Mouse (Mus musculus) limb, embryonic 14.5 days (tissue): ENCODE measurements around the gene Olfr313. TPM values are rescaled to one million over a fixed set of nuclear protein-coding genes. Genes with fewer than 3 reads are reported as not detected.

Experiments
- ATAC-seq: fragments of 200-750 bp; cut with Nextera tagmentation; 2 replicates; pipeline ENCODE4 v1.8.0; 2017; ENCODE audit warnings: low read depth, moderate number of reproducible peaks, moderate TSS enrichment; ENCODE audit not compliant: low FRiP score
- DNase-seq: peaks from one replicate; pipeline ENCODE4 v3.0.0-alpha.2; 2015; ENCODE audit warnings: low spot score
- H3K27ac ChIP-seq: fragments of 300-500 bp; sonication (generic); replicated peaks from 2 replicates; pipeline ENCODE4 v1.5.1; 2014; ENCODE audit warnings: low read depth, mild to moderate bottlenecking, low read length, moderate library complexity, mixed read lengths
- H3K27me3 ChIP-seq: fragments of 300-500 bp; sonication (generic); 2 replicates; pipeline ENCODE4 v1.6.1; 2014; ENCODE audit warnings: low read length, mixed read lengths; ENCODE audit not compliant: control insufficient read depth, insufficient read depth
- H3K36me3 ChIP-seq: fragments of 300-500 bp; sonication (generic); 2 replicates; pipeline ENCODE4 v1.6.1; 2014; ENCODE audit warnings: mild to moderate bottlenecking, low read length, moderate library complexity, mixed read lengths; ENCODE audit not compliant: control insufficient read depth, insufficient read depth
- H3K4me1 ChIP-seq: fragments of 300-500 bp; sonication (generic); 2 replicates; pipeline ENCODE4 v1.6.1; 2014; ENCODE audit warnings: antibody characterized with exemption, low read length, mixed read lengths; ENCODE audit not compliant: control insufficient read depth, insufficient read depth
- H3K4me2 ChIP-seq: fragments of 300-500 bp; sonication (generic); replicated peaks from 2 replicates; pipeline ENCODE4 v1.6.1; 2014; ENCODE audit warnings: low read depth, mild to moderate bottlenecking, low read length, moderate library complexity; ENCODE audit not compliant: severe bottlenecking
- H3K4me3 ChIP-seq: fragments of 300-500 bp; sonication (generic); replicated peaks from 2 replicates; pipeline ENCODE4 v1.5.1; 2014; ENCODE audit warnings: low read length
- H3K9ac ChIP-seq: fragments of 300-500 bp; sonication (generic); 2 replicates; pipeline ENCODE4 v1.6.1; 2014; ENCODE audit warnings: mild to moderate bottlenecking, low read depth, low read length, moderate library complexity; ENCODE audit not compliant: severe bottlenecking
- H3K9me3 ChIP-seq: fragments of 300-500 bp; sonication (generic); 2 replicates; pipeline ENCODE4 v1.6.1; 2016; ENCODE audit warnings: low read length; ENCODE audit not compliant: control insufficient read depth
- POLR2A ChIP-seq: fragments of 200-500 bp; IDR thresholded peaks from 2 replicates; pipeline ENCODE4 v1.8.0; 2012; ENCODE audit warnings: inconsistent platforms, mild to moderate bottlenecking, moderate library complexity, borderline replicate concordance; ENCODE audit not compliant: insufficient read depth, insufficient read length; ENCODE audit errors: extremely low read depth
- WGBS: fragments of 180-500 bp; shearing (Covaris S2); extraction: QIAGEN DNeasy Blood & Tissue Kit; methylation state at CpG from one replicate; pipeline ENCODE4 v1.1.7; 2014; 5-methylcytosine and 5-hydroxymethylcytosine counted together
- polyA plus RNA-seq, 2 experiments: library from polyadenylated mRNA; depleted of rRNA in 1 of 2; stranded (reverse) in 1 of 2; unstranded in 1 of 2; fragments of >200 nt; fragmentation: Nextera tagmentation in 1 of 2; extraction: Ambion mirVana in 1 of 2; gene quantifications; 2 replicates each; pipeline versions ENCODE4 v1.2.1 to v1.2.3; 2012 to 2014

Gene Olfr313
- polyA plus RNA-seq, 2 experiments, result not detected

DNA sequence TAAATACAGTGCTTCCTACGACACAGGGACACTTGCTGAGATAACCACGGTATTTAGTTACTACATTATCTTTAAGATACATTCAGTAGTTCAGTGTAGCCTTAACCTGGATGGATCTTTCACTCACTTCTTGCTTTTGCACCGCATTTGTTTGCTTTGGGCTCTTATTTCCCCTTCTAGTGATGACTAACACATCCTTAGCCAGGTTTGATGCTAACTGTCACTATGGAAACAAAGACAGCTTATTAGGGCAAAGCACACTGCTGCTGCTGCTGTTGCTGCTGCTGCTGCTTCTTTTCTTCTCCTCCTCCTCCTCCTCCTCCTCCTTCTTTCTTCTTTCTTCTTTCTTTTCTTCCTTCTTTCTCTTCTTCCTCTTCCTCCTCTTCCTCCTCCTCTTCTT is 25.3 kb upstream of the Olfr313 start:
- WGBS, result 30% methylated on average over 3 of the region's 3 CpGs
- no peak for DNase-seq
- ATAC-seq, result no peak
- H3K27me3 ChIP-seq, result no peaks in the 10 kb centered on the region
- no peak overlapping the region for H3K4me3 ChIP-seq
- no peak for TF ChIP-seq POLR2A
- H3K36me3 ChIP-seq, result no peaks in the 10 kb centered on the region
- no peaks in the 10 kb centered on the region for H3K4me1 ChIP-seq
- H3K27ac ChIP-seq, result no peak overlapping the region
- no peak overlapping the region for H3K4me2 ChIP-seq
- H3K9ac ChIP-seq, result no peak overlapping the region
- H3K9me3 ChIP-seq, result no peaks in the 10 kb centered on the region

DNA sequence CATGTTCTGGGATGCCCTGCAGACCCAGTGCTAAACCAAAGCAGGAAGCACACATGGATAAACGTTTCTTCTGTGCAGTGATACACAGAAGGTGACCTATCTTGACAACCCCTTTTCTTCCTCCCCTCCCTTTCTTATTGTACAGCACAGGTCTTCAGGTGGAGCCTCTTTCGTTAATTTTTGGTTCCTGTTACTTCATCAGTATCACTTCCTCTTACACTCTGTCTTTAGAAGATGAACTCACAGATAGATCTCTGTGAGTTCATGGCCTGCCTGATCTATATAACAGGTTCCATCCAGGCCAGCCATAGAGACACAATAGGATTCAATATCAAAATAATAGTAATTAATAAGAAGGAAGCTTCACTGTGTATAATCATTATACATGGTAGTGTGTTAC is 24.7 kb upstream of the Olfr313 start:
- H3K4me3 ChIP-seq, result no peak overlapping the region
- H3K36me3 ChIP-seq, result no peaks in the 10 kb centered on the region
- H3K27me3 ChIP-seq, result no peaks in the 10 kb centered on the region
- H3K9me3 ChIP-seq, result no peaks in the 10 kb centered on the region
- H3K27ac ChIP-seq, result no peak overlapping the region
- no peak for ATAC-seq
- H3K9ac ChIP-seq, result no peak overlapping the region
- DNase-seq, result no peak
- WGBS, result 42% methylated on average over 2 of the region's 2 CpGs
- H3K4me1 ChIP-seq, result no peaks in the 10 kb centered on the region
- H3K4me2 ChIP-seq, result no peak overlapping the region
- TF ChIP-seq POLR2A, result no peak

DNA sequence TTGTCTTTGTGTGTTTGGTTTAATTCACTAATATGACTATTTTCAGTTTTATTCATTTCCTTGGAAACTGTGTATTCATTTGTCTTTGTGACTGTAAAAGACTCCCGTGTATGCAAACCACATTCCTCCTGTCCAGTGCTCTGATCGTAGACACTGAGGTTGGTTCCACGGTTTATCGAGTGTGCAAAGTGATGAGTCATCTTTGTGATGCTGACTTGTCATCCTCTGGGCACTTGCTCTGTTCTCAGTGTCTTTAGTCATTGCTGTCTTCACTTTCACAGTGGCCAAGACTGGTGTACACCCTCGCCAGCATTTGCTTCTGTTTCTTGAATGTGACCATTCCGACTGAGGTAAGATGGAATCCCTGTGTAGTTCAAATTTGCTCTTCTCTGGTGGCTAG is 24.2 kb upstream of the Olfr313 start:
- no peak for TF ChIP-seq POLR2A
- no peak overlapping the region for H3K4me2 ChIP-seq
- no peak overlapping the region for H3K4me3 ChIP-seq
- H3K27ac ChIP-seq, result no peak overlapping the region
- no peak for ATAC-seq
- WGBS, result 80% methylated on average over 6 of the region's 6 CpGs
- H3K27me3 ChIP-seq, result no peaks in the 10 kb centered on the region
- no peak for DNase-seq
- H3K9ac ChIP-seq, result no peak overlapping the region
- no peaks in the 10 kb centered on the region for H3K36me3 ChIP-seq
- H3K9me3 ChIP-seq, result no peaks in the 10 kb centered on the region
- no peaks in the 10 kb centered on the region for H3K4me1 ChIP-seq

DNA sequence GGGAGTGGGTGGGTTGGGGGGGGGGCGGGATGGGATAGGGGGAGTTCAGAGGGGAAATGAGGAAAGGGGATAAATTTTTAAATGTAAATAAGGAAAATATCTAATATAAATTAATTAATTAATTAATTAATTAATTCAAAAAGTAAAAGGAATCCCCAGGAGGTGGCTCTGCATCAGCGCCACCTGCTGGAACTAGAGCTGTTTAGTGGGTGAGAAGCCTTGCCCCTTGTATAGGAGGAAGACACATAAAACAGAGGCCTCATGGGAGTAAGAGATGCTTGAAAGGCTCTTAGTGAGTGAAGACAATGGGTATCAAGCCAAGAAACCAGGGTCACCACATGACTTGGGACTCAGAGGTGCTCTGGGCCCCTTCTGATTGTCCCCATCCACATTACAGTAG is 18.9 kb upstream of the Olfr313 start:
- Histone ChIP-seq H3K9me3 (no peaks in the 10 kb centered on the region), H3K4me3 (no peak overlapping the region), H3K9ac (no peak overlapping the region), H3K27ac (no peak overlapping the region), H3K27me3 (no peaks in the 10 kb centered on the region), H3K36me3 (no peaks in the 10 kb centered on the region), H3K4me1 (no peaks in the 10 kb centered on the region), H3K4me2 (no peak overlapping the region)
- ATAC-seq, result no peak
- WGBS, result 91% methylated on average over 2 of the region's 2 CpGs
- no peak for TF ChIP-seq POLR2A
- DNase-seq, result no peak

DNA sequence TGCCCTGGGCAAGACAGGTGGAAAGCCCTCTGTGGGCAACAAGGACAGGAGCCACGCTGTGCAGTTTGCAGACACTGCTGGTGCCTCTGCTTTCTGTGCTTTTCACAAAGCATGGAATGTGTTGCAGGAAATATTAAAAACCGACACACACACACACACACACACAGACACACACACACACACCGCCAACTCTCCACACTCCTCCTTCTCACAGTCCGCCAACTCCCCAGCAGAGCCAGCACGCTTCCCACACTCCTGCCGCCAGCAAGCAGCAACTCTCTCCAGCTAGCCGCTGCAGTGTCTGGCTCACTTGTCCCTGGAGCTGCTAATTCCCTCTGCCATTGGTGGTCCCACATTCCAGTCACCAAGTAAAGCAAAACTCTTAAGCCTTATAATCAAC is 17.9 kb upstream of the Olfr313 start:
- DNase-seq (no peak), ATAC-seq (no peak)
- Histone ChIP-seq H3K4me3 (no peak overlapping the region), H3K4me2 (no peak overlapping the region), H3K4me1 (no peaks in the 10 kb centered on the region), H3K27me3 (no peaks in the 10 kb centered on the region), H3K27ac (no peak overlapping the region), H3K36me3 (no peaks in the 10 kb centered on the region), H3K9ac (no peak overlapping the region), H3K9me3 (no peaks in the 10 kb centered on the region)
- TF ChIP-seq POLR2A, result no peak
- 64% methylated on average over 7 of the region's 7 CpGs for WGBS

DNA sequence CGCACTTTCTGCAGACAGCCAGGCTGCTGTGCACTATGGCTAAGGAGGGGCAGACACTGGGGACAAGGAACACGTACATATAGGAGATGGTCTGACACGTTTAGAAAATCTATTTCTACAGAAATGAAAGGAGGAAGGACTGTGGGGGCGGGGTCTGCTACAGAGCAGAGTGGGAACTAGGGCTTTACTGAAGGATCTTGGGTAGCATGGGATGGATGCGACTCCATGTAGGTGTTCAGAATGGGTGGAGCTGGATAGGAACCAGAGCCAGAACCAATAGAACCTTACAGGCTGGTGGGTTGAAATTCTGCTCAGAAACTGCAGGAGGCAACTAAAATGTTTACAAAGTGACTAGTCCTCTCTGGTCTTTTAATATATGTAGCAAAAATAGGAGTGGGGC is 15.1 kb upstream of the Olfr313 start:
- no peak for TF ChIP-seq POLR2A
- H3K9ac ChIP-seq, result no peak overlapping the region
- DNase-seq (no peak), ATAC-seq (no peak)
- 79% methylated on average over 5 of the region's 5 CpGs for WGBS
- H3K36me3 ChIP-seq, result no peaks in the 10 kb centered on the region
- no peaks in the 10 kb centered on the region for H3K4me1 ChIP-seq
- H3K9me3 ChIP-seq, result no peaks in the 10 kb centered on the region
- H3K27ac ChIP-seq, result no peak overlapping the region
- H3K4me3 ChIP-seq, result no peak overlapping the region
- H3K4me2 ChIP-seq, result no peak overlapping the region
- H3K27me3 ChIP-seq, result no peaks in the 10 kb centered on the region
